Mouse (Mus musculus): Measurements from ENCODE around the gene Olfr1009. TPM values are rescaled to one million over a fixed set of nuclear protein-coding genes. Genes with fewer than 3 reads are reported as not detected.
"Not testable (repeated sequence)": the region's sequence is repeated elsewhere in the genome, so short reads cannot be mapped to it uniquely, and the experiment has no call there.

The Olfr1009 gene
- under 1 TPM in 1 of 2 experiments, not detected in 1; 0.11 TPM for total RNA-seq (2021)
- long read RNA-seq, experiment 1: 0 reads
- long read RNA-seq, experiment 2: 0 reads

- DNase-seq (ENCODE audit: low spot score in 2 of 2): no peak
These were observed at the start of gene Olfr1009 for GRCm38 (mm10) chr2:85715119-85715518. Gene Olfr1009, plus strand, starts transcription at chr2:85715419.

- DNase-seq (ENCODE audit: low spot score in 2 of 2): no peak
These were observed 36.6 kb upstream of the Olfr1009 start, which contains the start of gene Olfr1006 for GRCm38 (mm10) chr2:85678667-85679066. Gene Olfr1006, minus strand, starts transcription at chr2:85678767.

- DNase-seq (ENCODE audit: low spot score in 2 of 2): no peak
These were observed 26.1 kb upstream of the Olfr1009 start, which contains the start of gene Olfr1008 for GRCm38 (mm10) chr2:85689131-85689530. Gene Olfr1008, plus strand, starts transcription at chr2:85689431.

- DNase-seq (ENCODE audit: low spot score in 2 of 2): not testable (repeated sequence)
These were observed 4.5 kb upstream of the Olfr1009 start for GRCm38 (mm10) chr2:85710680-85711079.

GRCm38 (mm10) chr2:85711159-85711558 lies 4.1 kb upstream of the Olfr1009 start:
- no peak for DNase-seq (ENCODE audit: low spot score in 2 of 2)

GRCm38 (mm10) chr2:85725793-85726192 lies 10.6 kb downstream of the Olfr1009 start:
- no peak for DNase-seq (ENCODE audit: low spot score in 2 of 2)

GRCm38 (mm10) chr2:85753822-85754221 lies 38.6 kb downstream of the Olfr1009 start:
- DNase-seq (ENCODE audit: low spot score in 2 of 2): no peak

GRCm38 (mm10) chr2:85762666-85763065 lies 47.4 kb downstream of the Olfr1009 start, which contains the start of gene Olfr1012:
Gene Olfr1012, minus strand, starts transcription at chr2:85762766.
- DNase-seq (ENCODE audit: low spot score in 2 of 2): no peak

- DNase-seq (ENCODE audit: low spot score in 2 of 2): no peak
These were observed 51.6 kb downstream of the Olfr1009 start, which contains the start of gene Olfr1013 for GRCm38 (mm10) chr2:85766798-85767197. Gene Olfr1013, plus strand, starts transcription at chr2:85767098.

GRCm38 (mm10) chr2:85772413-85772812 lies 57.2 kb downstream of the Olfr1009 start, which contains the start of gene Olfr1014:
Gene Olfr1014, plus strand, starts transcription at chr2:85772713.
- DNase-seq (ENCODE audit: low spot score in 2 of 2): no peak

Other genes with a start within 250 kb of the Olfr1009 start
- gene 4833423E24Rik, start 196.4 kb upstream of the Olfr1009 start, total RNA-seq (2021): under 1 TPM; 0.34 to 0.48 TPM
- not detected for gene Olfr996, start 136.2 kb upstream of the Olfr1009 start, total RNA-seq (2021)
- gene Olfr998, start 126.5 kb upstream of the Olfr1009 start, total RNA-seq (2021): not detected
- not detected for gene Olfr1000, start 103.5 kb upstream of the Olfr1009 start, total RNA-seq (2021)
- gene Olfr1002, start 64.7 kb upstream of the Olfr1009 start, total RNA-seq (2021): not detected
- gene Olfr154, start 51.0 kb upstream of the Olfr1009 start, total RNA-seq (2021): not detected
- gene Olfr1006, start 36.7 kb upstream of the Olfr1009 start, total RNA-seq (2021): not detected
- not detected for gene Olfr1008, start 26.0 kb upstream of the Olfr1009 start, total RNA-seq (2021)
- gene Olfr1012, start 47.3 kb downstream of the Olfr1009 start, total RNA-seq (2021): not detected
- gene Olfr1013, start 51.7 kb downstream of the Olfr1009 start, total RNA-seq (2021): not detected
- not detected for gene Olfr1014, start 57.3 kb downstream of the Olfr1009 start, total RNA-seq (2021)
- gene Olfr1015, start 66.6 kb downstream of the Olfr1009 start, total RNA-seq (2021): not detected
- gene Olfr1016, start 87.1 kb downstream of the Olfr1009 start, total RNA-seq (2021): not detected
- gene Olfr1018, start 103.1 kb downstream of the Olfr1009 start, total RNA-seq (2021): not detected
- not detected for gene Olfr1019, start 130.1 kb downstream of the Olfr1009 start, total RNA-seq (2021)
- gene Olfr1020, start 131.6 kb downstream of the Olfr1009 start, total RNA-seq (2021): not detected
- not detected for gene Olfr1022, start 153.2 kb downstream of the Olfr1009 start, total RNA-seq (2021)
- not detected for gene Olfr1023, start 170.2 kb downstream of the Olfr1009 start, total RNA-seq (2021)
- gene Olfr1024, start 189.6 kb downstream of the Olfr1009 start, total RNA-seq (2021): not detected
- not detected for gene Olfr1025-ps1, start 199.8 kb downstream of the Olfr1009 start, total RNA-seq (2021)
- gene Olfr1026, start 206.1 kb downstream of the Olfr1009 start, total RNA-seq (2021): not detected
- gene Olfr1028, start 235.0 kb downstream of the Olfr1009 start, total RNA-seq (2021): not detected

All from adrenal gland, postnatal 4 days (tissue).